14 mouse cellular contexts compared by ENCODE assay signal in the genomic region with DNA sequence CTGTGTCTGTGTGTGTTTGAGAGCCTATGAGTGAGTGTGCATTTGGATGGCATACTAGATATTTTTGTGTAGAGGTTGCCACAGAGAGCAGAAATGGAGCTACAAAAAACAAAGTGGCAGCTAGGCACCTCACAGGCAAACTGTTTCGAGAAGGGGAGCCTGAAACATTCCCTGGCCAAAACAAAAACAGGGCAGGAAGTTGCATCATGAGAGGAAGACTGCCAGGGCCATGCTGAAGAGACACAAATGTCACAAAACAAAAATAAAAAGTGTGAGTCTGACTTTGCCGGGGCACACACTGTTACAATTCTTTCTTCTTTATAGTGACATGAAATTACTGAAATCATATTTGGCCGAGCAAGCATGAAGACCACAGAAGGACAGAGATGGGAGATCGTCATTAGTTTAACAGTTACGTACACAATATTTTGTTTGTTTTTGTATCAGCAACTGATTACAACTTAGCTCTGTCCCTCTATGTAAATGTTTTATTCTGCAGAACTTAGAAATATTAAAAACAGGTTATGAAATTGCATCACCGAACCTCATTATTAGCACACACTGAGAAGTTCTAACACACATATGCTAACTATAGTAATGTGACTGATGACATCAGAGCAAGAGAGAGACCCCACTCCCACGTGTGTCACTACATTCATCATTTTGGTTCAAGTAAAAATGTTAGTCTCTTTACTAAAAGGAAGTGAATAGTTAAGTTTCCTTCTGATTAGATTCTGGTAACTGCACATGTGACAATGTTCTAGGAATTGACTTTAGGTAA.
DNase-seq lines count a peak whose midpoint lies in the region; ATAC-seq lines count a peak whose summit lies in the region.
"Had no signal": no experiment of that assay in that cellular context is flagged by ENCODE, and none has a peak within 500 bp of the region (broad histone marks: within the 10 kb centered on the region; RNA-seq: fewer than 3 reads in every experiment).

No protein-coding gene starts in this region.

- ATAC-seq in CD4-positive, CD25-positive, alpha-beta regulatory T cell, adult 4 months: peak; percentile 8
- ATAC-seq: forebrain, postnatal 0 days; hindbrain, postnatal 0 days had no signal

- DNase-seq in adrenal gland, postnatal 36 days: peak; percentile 38 to 41
- DNase-seq in adrenal gland, adult 8-10 months: no peak
- peak; percentile 36 for DNase-seq in kidney, postnatal 14 days
- DNase-seq in kidney, adult 18-20 months: no peak
- DNase-seq in heart, postnatal 25 days (ENCODE audit: low spot score): peak; percentile 19
- no peak for DNase-seq in right cerebral cortex, postnatal 25 days
- no peak for DNase-seq in layer of hippocampus, adult 11-12 months (ENCODE audit: low spot score)
- DNase-seq: B cell, adult 2 months; cerebellum, adult 18-20 months; forebrain, postnatal 0 days; layer of hippocampus, postnatal 36 days; right cerebral cortex, postnatal 4 days had no signal

- intact Hi-C loops in heart, postnatal 25 days (cut with DNase I): loop anchor here (2.0 kb wide), 1 partner anchor 104 kb away; no protein-coding TSS in a partner anchor

Comparison
In these comparisons a context has a peak if more than half of its experiments do, and no peak if none do; other contexts are left out.
1. DNase-seq: peak in adrenal gland, postnatal 36 days (2 of 2), kidney, postnatal 14 days (single experiment) and heart, postnatal 25 days (single experiment); none in adrenal gland, adult 8-10 months (single experiment), kidney, adult 18-20 months (single experiment), right cerebral cortex, postnatal 25 days (single experiment) and layer of hippocampus, adult 11-12 months (single experiment).